Mouse (Mus musculus) lung, postnatal 25 days (tissue): ENCODE measurements around the gene Cela2a.

Source experiments
- DNase-seq: peaks from one replicate; pipeline ENCODE4 v3.0.0; 2022; ENCODE audit warnings: low spot score

Cela2a gene

GRCm38 (mm10) chr4:141858501-141858900 is 32.5 kb upstream of the Cela2a start:
- DNase-seq: no peak

- DNase-seq: peak; percentile 78
These were observed 31.5 kb upstream of the Cela2a start for GRCm38 (mm10) chr4:141857422-141857930.

DNA sequence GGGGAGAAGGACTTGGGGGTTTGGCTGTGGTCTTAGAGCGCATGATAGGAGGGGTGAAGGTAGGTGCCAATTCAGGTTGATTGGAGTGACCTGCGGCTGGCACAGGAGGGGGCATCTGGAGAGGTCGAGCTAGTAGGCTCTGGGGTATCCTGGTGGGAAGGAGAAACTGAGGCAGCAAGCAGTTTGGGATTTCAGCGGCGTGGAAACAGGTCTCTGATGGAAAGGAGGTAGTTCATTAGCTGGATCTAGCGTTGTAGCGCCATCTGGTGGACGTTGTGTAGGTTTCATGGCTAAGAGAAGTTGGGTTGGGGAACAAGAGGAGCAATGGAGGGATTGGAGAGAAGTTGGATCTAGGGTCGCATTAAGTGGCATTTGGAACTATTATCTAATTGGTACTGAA is 27.5 kb upstream of the Cela2a start:
- no peak for DNase-seq

- DNase-seq: no peak
These were observed 20.0 kb upstream of the Cela2a start, which contains the start of gene Ctrc for GRCm38 (mm10) chr4:141845999-141846398. Gene Ctrc, minus strand, starts transcription at chr4:141846359.

DNA sequence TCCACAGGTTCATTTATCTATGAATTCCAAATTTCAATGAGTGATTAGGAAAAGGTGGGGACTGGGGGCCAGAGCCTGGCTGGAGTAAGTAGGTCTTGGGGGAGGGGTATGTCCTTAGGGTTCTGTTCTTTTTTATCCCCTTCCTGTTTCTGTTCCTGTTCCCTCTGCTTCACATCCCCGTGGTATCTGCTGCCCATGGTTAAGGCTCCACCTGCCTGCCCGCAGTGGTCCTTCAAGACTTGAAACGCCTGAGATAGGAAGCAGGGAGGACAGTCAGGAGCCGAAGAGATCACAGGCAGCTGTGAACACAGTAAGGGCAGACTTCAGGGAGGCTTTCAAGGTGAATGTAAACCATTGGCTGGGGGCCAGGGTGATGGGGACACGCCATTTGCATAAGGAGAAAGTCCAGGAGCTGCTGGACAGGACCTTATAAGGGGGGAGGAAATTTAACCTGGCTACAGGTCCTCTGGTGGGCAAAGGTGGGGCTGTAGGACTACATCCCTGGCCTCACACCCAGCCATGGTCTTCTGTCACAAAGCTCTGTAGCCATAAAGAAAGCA is 8.7 kb upstream of the Cela2a start:
- no peak for DNase-seq

GRCm38 (mm10) chr4:141833911-141834310 is 8.0 kb upstream of the Cela2a start:
- DNase-seq: no peak

GRCm38 (mm10) chr4:141831361-141831760 is 5.4 kb upstream of the Cela2a start:
- DNase-seq: no peak

- no peak for DNase-seq
These were observed 4.4 kb upstream of the Cela2a start for GRCm38 (mm10) chr4:141830381-141830780.

- no peak for DNase-seq
These were observed 2.2 kb upstream of the Cela2a start for GRCm38 (mm10) chr4:141828177-141828576.

- DNase-seq: no peak
These were observed 1.4 kb upstream of the Cela2a start for GRCm38 (mm10) chr4:141827401-141827800.

DNA sequence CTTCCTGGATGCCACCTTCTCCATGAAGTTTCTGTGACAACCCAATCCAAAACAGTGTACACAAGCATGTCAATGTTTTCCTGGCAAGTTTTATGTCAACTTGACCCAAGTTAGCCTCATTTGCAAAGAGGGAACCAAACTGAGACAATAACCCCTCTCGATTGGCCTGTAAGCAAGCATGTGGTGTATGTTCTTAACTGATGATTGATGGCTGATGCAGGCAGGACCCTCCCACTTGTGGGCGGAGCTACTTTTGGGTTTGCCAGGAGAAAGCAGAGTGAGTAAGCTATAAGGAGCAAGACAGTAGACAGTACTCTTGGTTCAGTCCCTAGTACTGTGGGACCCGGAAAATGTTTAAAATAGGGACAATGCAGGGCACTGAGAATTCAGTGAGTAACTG is 3.0 kb downstream of the Cela2a start:
- peak; percentile 7 for DNase-seq

- peak; percentile 10 for DNase-seq
These were observed 3.9 kb downstream of the Cela2a start for GRCm38 (mm10) chr4:141822089-141822488.

DNA sequence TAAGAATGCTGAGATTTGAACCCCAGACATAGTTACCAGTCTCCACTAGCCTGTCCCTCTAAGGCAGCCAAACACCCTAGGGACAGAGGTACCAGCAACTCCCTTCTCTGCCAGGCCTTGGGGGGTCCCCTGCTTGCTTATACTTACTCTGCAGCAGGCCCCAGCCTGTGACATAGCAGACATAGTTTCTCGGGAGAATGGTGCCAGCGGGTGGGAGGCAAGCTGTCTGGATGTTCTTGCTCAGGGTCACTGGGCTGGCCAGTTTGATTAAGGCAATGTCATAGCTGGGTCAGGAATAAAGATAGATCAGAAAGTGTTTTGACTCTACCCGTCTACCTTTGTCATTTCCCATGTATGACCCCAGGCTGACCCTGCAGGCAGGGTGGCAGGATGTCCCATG is 4.8 kb downstream of the Cela2a start:
- no peak for DNase-seq

GRCm38 (mm10) chr4:141819316-141819715 is 6.6 kb downstream of the Cela2a start:
- no peak for DNase-seq

DNA sequence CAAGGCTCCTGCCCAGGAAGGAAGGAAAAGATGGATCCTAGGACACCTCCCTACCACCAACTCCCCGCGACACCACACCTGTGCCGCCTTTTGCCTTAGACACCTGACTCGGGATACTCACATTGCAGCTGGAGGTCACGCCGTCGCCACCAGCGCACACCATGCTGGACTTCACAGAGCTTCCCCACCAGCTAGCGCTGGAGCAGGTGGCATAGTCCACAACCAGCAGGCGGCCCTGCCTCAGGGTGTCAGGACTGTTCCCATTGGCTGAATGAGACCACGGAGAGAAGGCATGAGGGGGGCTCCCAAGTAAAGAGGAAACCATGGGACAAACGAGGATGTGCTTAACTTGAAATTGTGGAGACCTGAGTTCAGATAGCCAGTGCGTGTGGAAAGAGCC is 7.1 kb downstream of the Cela2a start:
- no peak for DNase-seq

- no peak for DNase-seq
These were observed 8.3 kb downstream of the Cela2a start for GRCm38 (mm10) chr4:141817706-141818105.

- no peak for DNase-seq
These were observed 8.9 kb downstream of the Cela2a start for GRCm38 (mm10) chr4:141816776-141817655.

- no peak for DNase-seq
These were observed 9.7 kb downstream of the Cela2a start for GRCm38 (mm10) chr4:141816267-141816666.

- DNase-seq: no peak
These were observed 14.6 kb downstream of the Cela2a start for GRCm38 (mm10) chr4:141811375-141811774.

- no peak for DNase-seq
These were observed 15.0 kb downstream of the Cela2a start for GRCm38 (mm10) chr4:141810975-141811374.

GRCm38 (mm10) chr4:141809850-141810464 is 16.0 kb downstream of the Cela2a start:
- no peak for DNase-seq

DNA sequence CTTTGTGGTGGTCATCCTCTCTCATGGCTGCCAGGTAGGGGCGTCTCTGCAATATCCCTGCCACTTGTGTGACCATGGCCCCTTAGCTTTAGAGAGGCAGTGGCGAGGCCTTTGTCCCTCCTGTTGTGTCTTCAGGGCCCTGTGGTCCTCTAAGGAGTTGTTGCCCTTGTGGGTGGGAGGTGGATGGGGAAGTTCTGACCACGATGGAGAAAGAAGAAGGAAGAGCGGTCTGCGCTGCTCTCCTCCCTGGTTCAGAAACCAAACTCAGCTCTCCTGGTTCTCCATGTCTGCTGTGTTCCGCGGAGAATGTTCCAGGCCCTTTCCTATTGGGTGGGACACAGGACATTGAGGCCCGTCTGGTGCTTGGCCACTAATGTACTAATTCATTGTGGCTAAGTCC is 20.1 kb downstream of the Cela2a start:
- no peak for DNase-seq

DNA sequence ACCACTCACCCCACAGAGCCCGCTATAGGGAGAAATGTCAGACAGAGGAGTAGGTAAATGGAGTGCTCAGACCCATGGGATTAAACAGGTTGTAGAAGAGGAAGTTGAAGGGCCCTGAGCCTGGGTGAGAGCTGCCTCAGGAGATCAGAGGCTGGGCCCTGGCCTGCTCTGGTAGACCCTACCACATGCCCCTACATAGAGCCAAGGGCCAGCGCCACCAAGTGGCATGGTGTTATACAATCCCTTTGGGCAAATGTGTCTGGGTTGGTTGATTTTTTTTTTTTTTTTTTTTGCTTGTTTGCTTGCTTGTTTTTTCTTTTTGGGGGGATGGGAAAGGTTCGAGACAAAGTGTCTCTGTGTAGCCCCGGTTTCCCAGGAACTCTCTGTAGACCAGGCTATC is 21.9 kb downstream of the Cela2a start:
- DNase-seq: no peak
